Mouse (Mus musculus) midbrain, postnatal 0 days (tissue): Measurements from ENCODE around the gene Ift46. TPM values are rescaled to one million over a fixed set of nuclear protein-coding genes. Genes with fewer than 3 reads are reported as not detected.
A peak's percentile ranks its signal among the peaks of the same experiment; 100 is the strongest.

Experiments
- ATAC-seq: fragments of 200-750 bp; cut with Nextera tagmentation; 2 replicates; pipeline ENCODE4 v1.8.0; 2017; ENCODE audit warnings: moderate number of reproducible peaks, mild to moderate bottlenecking, moderate TSS enrichment, moderate library complexity; ENCODE audit not compliant: low FRiP score
- DNase-seq: peaks from one replicate; pipeline ENCODE4 v3.0.0-alpha.2; 2015; ENCODE audit warnings: low spot score
- H3K27ac ChIP-seq: fragments of 300-500 bp; sonication (generic); 2 replicates; pipeline ENCODE4 v1.5.1; 2014; ENCODE audit warnings: low read depth, mild to moderate bottlenecking, low read length, mixed read lengths
- H3K27me3 ChIP-seq: fragments of 300-500 bp; sonication (generic); 2 replicates; pipeline ENCODE4 v1.6.1; 2014; ENCODE audit warnings: low read length, control low read depth, mixed read lengths; ENCODE audit not compliant: insufficient read depth
- H3K36me3 ChIP-seq: fragments of 300-500 bp; sonication (generic); 2 replicates; pipeline ENCODE4 v1.6.1; 2014; ENCODE audit warnings: low read length, control low read depth, mixed read lengths; ENCODE audit not compliant: insufficient read depth
- H3K4me1 ChIP-seq: fragments of 300-500 bp; sonication (generic); 2 replicates; pipeline ENCODE4 v1.6.1; 2014; ENCODE audit warnings: mild to moderate bottlenecking, control low read depth, antibody characterized with exemption, low read length, mixed read lengths; ENCODE audit not compliant: insufficient read depth
- H3K4me2 ChIP-seq: fragments of 300-500 bp; sonication (generic); 2 replicates; pipeline ENCODE4 v1.6.1; 2014; ENCODE audit warnings: low read depth, mild to moderate bottlenecking, low read length, mixed read lengths; ENCODE audit not compliant: poor library complexity, severe bottlenecking
- H3K4me3 ChIP-seq: fragments of 300-500 bp; sonication (generic); 2 replicates; pipeline ENCODE4 v1.5.1; 2014; ENCODE audit warnings: low read depth, mild to moderate bottlenecking, low read length, moderate library complexity
- H3K9ac ChIP-seq: fragments of 300-500 bp; sonication (generic); replicated peaks from 2 replicates; pipeline ENCODE4 v1.6.1; 2014; ENCODE audit warnings: mild to moderate bottlenecking, low read length, moderate library complexity, mixed read lengths; ENCODE audit not compliant: poor library complexity, severe bottlenecking
- H3K9me3 ChIP-seq: fragments of 300-500 bp; sonication (generic); 2 replicates; pipeline ENCODE4 v1.6.1; 2016; ENCODE audit warnings: low read length, control low read depth
- CTCF ChIP-seq: IDR thresholded peaks from 2 replicates; pipeline ENCODE4 v1.5.1; 2016; ENCODE audit warnings: antibody characterized with exemption, mild to moderate bottlenecking
- WGBS: fragments of 180-500 bp; shearing (Covaris S2); extraction: QIAGEN DNeasy Blood & Tissue Kit; methylation state at CpG from one replicate; pipeline ENCODE4 v1.1.7; 2014; 5-methylcytosine and 5-hydroxymethylcytosine counted together
- polyA plus RNA-seq: library from polyadenylated mRNA; unstranded; fragments of >200 nt; fragmentation: Nextera tagmentation; extraction: Ambion mirVana; gene quantifications from 2 replicates; pipeline ENCODE4 v1.2.1, GENCODE M21; 2015
- total RNA-seq: library from RNA; depleted of rRNA; stranded (reverse); fragments of >200 nt; gene quantifications from 2 replicates; pipeline ENCODE4 v1.2.3, GENCODE M21; 2014

The Ift46 gene
- total and polyA plus RNA-seq, 2 experiments from 2014 or later: 72.1 to 170 TPM

GRCm38 (mm10) chr9:44721154-44721876, 46.4 kb upstream of the Ift46 start:
- H3K36me3 ChIP-seq: peaks cover 8% of the 10 kb centered on the region
- WGBS: 2% methylated on average over 39 of the region's 40 CpGs
- H3K4me2 ChIP-seq: peak overlapping the region; percentile 88
- H3K4me1 ChIP-seq: peaks cover 26% of the 10 kb centered on the region
- DNase-seq (peak; percentile 86), ATAC-seq (peak; percentile 80)
- TF ChIP-seq CTCF: peak; percentile 67
- peak overlapping the region; percentile 78 for H3K27ac ChIP-seq
- peak overlapping the region; percentile 94 for H3K9ac ChIP-seq
- H3K9me3 ChIP-seq: no peaks in the 10 kb centered on the region
- peak overlapping the region; percentile 72 for H3K4me3 ChIP-seq
- no peaks in the 10 kb centered on the region for H3K27me3 ChIP-seq

- no peaks in the 10 kb centered on the region for H3K9me3 ChIP-seq
- H3K4me2 ChIP-seq: peak overlapping the region; percentile 88
- no peak for DNase-seq
- H3K4me3 ChIP-seq: peak overlapping the region; percentile 72
- no peak for TF ChIP-seq CTCF
- H3K27ac ChIP-seq: 0 out of 2 replicates have a peak overlapping the region, but pooled peaks have one; percentile 18
- peak overlapping the region; percentile 94; the same call in 1 of the 2 replicates for H3K9ac ChIP-seq
- 0 out of 2 replicates have a peak, but pooled peaks have one; percentile 10 for ATAC-seq
- WGBS: 90% methylated on average over 3 of the region's 3 CpGs
- H3K27me3 ChIP-seq: no peaks in the 10 kb centered on the region
- peaks cover 6% of the 10 kb centered on the region for H3K36me3 ChIP-seq
- H3K4me1 ChIP-seq: peaks cover 26% of the 10 kb centered on the region
Measured at GRCm38 (mm10) chr9:44721877-44722186, 45.9 kb upstream of the Ift46 start.

GRCm38 (mm10) chr9:44722575-44722974, 45.1 kb upstream of the Ift46 start:
- Histone ChIP-seq H3K27me3 (no peaks in the 10 kb centered on the region), H3K27ac (no peak overlapping the region), H3K9me3 (no peaks in the 10 kb centered on the region), H3K36me3 (peaks cover 2% of the 10 kb centered on the region; the same call in 1 of the 2 replicates), H3K9ac (no peak overlapping the region), H3K4me3 (no peak overlapping the region), H3K4me2 (no peak overlapping the region), H3K4me1 (peaks cover 26% of the 10 kb centered on the region)
- ATAC-seq (no peak), DNase-seq (peak; percentile 47)
- WGBS: 49% methylated on average over 7 of the region's 7 CpGs
- no peak for TF ChIP-seq CTCF

GRCm38 (mm10) chr9:44723008-44723407, 44.7 kb upstream of the Ift46 start:
- H3K36me3 ChIP-seq: no peaks in the 10 kb centered on the region
- H3K9ac ChIP-seq: no peak overlapping the region
- no peak for TF ChIP-seq CTCF
- WGBS: 41% methylated on average over 7 of the region's 7 CpGs
- no peak overlapping the region for H3K4me2 ChIP-seq
- H3K4me1 ChIP-seq: peaks cover 26% of the 10 kb centered on the region
- H3K4me3 ChIP-seq: no peak overlapping the region
- H3K27ac ChIP-seq: peak overlapping the region; percentile 8; the same call in 1 of the 2 replicates
- DNase-seq: no peak
- H3K9me3 ChIP-seq: no peaks in the 10 kb centered on the region
- H3K27me3 ChIP-seq: no peaks in the 10 kb centered on the region
- no peak for ATAC-seq

GRCm38 (mm10) chr9:44723521-44724041, 44.1 kb upstream of the Ift46 start:
- TF ChIP-seq CTCF: no peak
- peak; percentile 60 for DNase-seq
- Histone ChIP-seq H3K36me3 (no peaks in the 10 kb centered on the region), H3K4me1 (peaks cover 26% of the 10 kb centered on the region), H3K9ac (no peak overlapping the region), H3K4me2 (no peak overlapping the region), H3K27me3 (no peaks in the 10 kb centered on the region), H3K4me3 (no peak overlapping the region), H3K9me3 (no peaks in the 10 kb centered on the region), H3K27ac (peak overlapping the region; percentile 8; the same call in 1 of the 2 replicates)
- 59% methylated on average over 11 of the region's 11 CpGs for WGBS
- ATAC-seq: no peak

GRCm38 (mm10) chr9:44724223-44724622, 43.5 kb upstream of the Ift46 start:
- Histone ChIP-seq H3K9ac (no peak overlapping the region), H3K4me1 (peaks cover 26% of the 10 kb centered on the region), H3K4me2 (no peak overlapping the region), H3K9me3 (no peaks in the 10 kb centered on the region), H3K27me3 (no peaks in the 10 kb centered on the region), H3K4me3 (no peak overlapping the region), H3K36me3 (no peaks in the 10 kb centered on the region), H3K27ac (no peak overlapping the region)
- ATAC-seq: peak; percentile 20; the same call in 1 of the 2 replicates
- no peak for TF ChIP-seq CTCF
- 41% methylated on average over 6 of the region's 6 CpGs for WGBS
- peak; percentile 79 for DNase-seq
